Mouse (Mus musculus) midbrain, embryonic 11.5 days (tissue): ENCODE measurements at regions not wholly inside any gene's neighbourhood (a gene's known extent, or its start where the extent isn't known, plus 50 kb on each side); places are given as distances from the start of the nearest gene placed in this dataset.

ENCODE experiments used
- ATAC-seq: fragments of 200-750 bp; cut with Nextera tagmentation; 2 replicates; pipeline ENCODE4 v1.8.0; 2017; ENCODE audit warnings: moderate TSS enrichment, moderate library complexity; ENCODE audit not compliant: low FRiP score
- DNase-seq: peaks from one replicate; pipeline ENCODE4 v3.0.0; 2015; ENCODE audit warnings: low spot score; ENCODE audit errors: missing footprints
- H3K27ac ChIP-seq: fragments of 300-500 bp; sonication (generic); 2 replicates; pipeline ENCODE4 v1.5.1; 2014; ENCODE audit warnings: low read depth, low read length
- H3K27me3 ChIP-seq: fragments of 300-500 bp; sonication (generic); 2 replicates; pipeline ENCODE4 v1.6.1; 2014; ENCODE audit warnings: mild to moderate bottlenecking, low read length, moderate library complexity, mixed read lengths; ENCODE audit not compliant: control insufficient read depth, insufficient read depth
- H3K36me3 ChIP-seq: fragments of 300-500 bp; sonication (generic); 2 replicates; pipeline ENCODE4 v1.6.1; 2014; ENCODE audit warnings: mild to moderate bottlenecking, low read length, moderate library complexity, mixed read lengths; ENCODE audit not compliant: control insufficient read depth, insufficient read depth
- H3K4me1 ChIP-seq: fragments of 300-500 bp; sonication (generic); 2 replicates; pipeline ENCODE4 v1.6.1; 2014; ENCODE audit warnings: low read length; ENCODE audit not compliant: control insufficient read depth, insufficient read depth
- H3K4me2 ChIP-seq: fragments of 300-500 bp; sonication (generic); 2 replicates; pipeline ENCODE4 v1.6.1; 2014; ENCODE audit warnings: mild to moderate bottlenecking, moderate library complexity
- H3K4me3 ChIP-seq: fragments of 300-500 bp; sonication (generic); 2 replicates; pipeline ENCODE4 v1.5.1; 2014; ENCODE audit warnings: low read depth, low read length
- H3K9ac ChIP-seq: fragments of 300-500 bp; sonication (generic); 2 replicates; pipeline ENCODE4 v1.6.1; 2014; ENCODE audit warnings: low read length
- H3K9me3 ChIP-seq: fragments of 300-500 bp; sonication (generic); 2 replicates; pipeline ENCODE4 v1.6.1; 2016; ENCODE audit warnings: low read length; ENCODE audit not compliant: control insufficient read depth
- WGBS: fragments of 180-500 bp; shearing (Covaris S2); extraction: QIAGEN DNeasy Blood & Tissue Kit; methylation state at CpG from one replicate; pipeline ENCODE4 v1.1.7; 2014; 5-methylcytosine and 5-hydroxymethylcytosine counted together

DNA sequence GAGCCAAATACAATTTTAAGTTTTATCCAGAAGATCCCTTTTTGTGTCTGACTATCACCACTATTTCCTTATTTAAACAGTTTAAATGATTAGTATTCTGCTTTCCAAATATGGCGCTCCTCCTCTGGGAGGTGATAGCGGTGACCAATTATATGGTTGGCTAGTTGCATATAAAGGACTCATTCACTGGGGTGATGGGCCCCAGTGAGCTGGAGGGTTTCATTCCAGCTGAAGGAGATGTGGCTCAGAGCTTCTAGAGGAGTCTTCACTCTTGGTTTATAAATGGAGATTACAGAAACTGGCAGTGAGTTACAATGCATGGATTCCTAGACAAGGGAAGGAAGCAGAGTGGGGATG is 50.7 kb upstream of the Gm7361 start:
- H3K4me3 ChIP-seq, result no peak overlapping the region
- H3K27ac ChIP-seq, result no peak overlapping the region
- no peaks in the 10 kb centered on the region for H3K9me3 ChIP-seq
- DNase-seq, result no peak
- no peaks in the 10 kb centered on the region for H3K4me1 ChIP-seq
- H3K9ac ChIP-seq, result no peak overlapping the region
- peak; percentile 61; the same call in 1 of the 2 replicates for ATAC-seq
- H3K4me2 ChIP-seq, result no peak overlapping the region
- no peaks in the 10 kb centered on the region for H3K27me3 ChIP-seq
- 25% methylated on average over 2 of the region's 2 CpGs for WGBS
- H3K36me3 ChIP-seq, result no peaks in the 10 kb centered on the region

- Histone ChIP-seq H3K27ac (no peak overlapping the region), H3K4me1 (no peaks in the 10 kb centered on the region), H3K4me3 (no peak overlapping the region), H3K9ac (no peak overlapping the region), H3K36me3 (no peaks in the 10 kb centered on the region), H3K4me2 (no peak overlapping the region), H3K27me3 (no peaks in the 10 kb centered on the region), H3K9me3 (no peaks in the 10 kb centered on the region)
- DNase-seq, result no peak
- peak; percentile 45; the same call in 1 of the 2 replicates for ATAC-seq
- WGBS, result 71% methylated on average over 6 of the region's 6 CpGs
Observed at GRCm38 (mm10) chr5:26206066-26206765, 51.3 kb upstream of the Gm7361 start.

DNA sequence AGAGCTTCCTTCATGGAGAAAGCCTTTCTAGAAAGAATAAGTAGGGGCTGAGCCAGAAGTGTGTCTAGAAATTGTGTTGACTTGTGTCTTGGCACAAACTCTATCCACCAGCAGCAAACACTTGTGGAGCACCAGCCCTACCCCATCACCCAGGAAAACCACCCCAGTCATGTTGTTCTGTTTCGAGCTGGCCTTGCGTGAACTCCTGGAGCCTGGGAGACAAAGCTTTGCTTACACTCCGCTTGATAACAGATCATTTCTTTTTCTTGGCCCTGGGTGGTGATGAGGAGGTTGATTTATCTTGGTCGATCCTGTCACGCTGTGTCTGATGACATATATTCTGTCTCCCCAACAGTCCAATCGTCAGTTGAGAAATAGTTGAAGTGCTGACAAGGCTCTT is 55.0 kb upstream of the Gm7361 start:
- Histone ChIP-seq H3K27ac (no peak overlapping the region), H3K4me2 (no peak overlapping the region), H3K4me1 (no peaks in the 10 kb centered on the region), H3K27me3 (no peaks in the 10 kb centered on the region), H3K9me3 (no peaks in the 10 kb centered on the region), H3K36me3 (no peaks in the 10 kb centered on the region), H3K9ac (no peak overlapping the region), H3K4me3 (no peak overlapping the region)
- DNase-seq, result no peak
- 91% methylated on average over 6 of the region's 6 CpGs for WGBS
- ATAC-seq, result no peak

DNA sequence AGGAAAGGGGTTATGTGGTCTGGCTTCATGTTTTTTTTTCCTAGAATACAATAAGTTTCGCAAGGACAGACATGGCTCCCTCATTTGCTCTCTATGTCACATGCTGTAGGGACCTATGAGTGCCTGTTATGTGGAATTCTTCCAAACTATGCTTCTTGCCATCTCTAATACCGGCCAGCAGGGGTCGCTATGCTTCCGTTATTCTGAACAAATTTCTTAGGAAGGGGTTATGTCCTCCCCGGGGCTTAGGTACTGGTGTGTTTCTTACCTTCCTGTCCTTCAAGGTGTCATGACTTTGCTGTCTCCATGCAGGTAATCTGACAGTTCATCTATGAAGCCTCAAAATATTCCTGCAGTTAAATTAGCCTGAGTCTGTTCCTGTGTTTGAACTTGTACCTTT is 68.1 kb upstream of the Gm7361 start:
- 12% methylated on average over 5 of the region's 5 CpGs for WGBS
- no peak for ATAC-seq

GRCm38 (mm10) chr5:26187212-26187611 is 66.0 kb upstream of the Gm10220 start:
- no peaks in the 10 kb centered on the region for H3K36me3 ChIP-seq
- no peaks in the 10 kb centered on the region for H3K9me3 ChIP-seq
- no peak overlapping the region for H3K4me3 ChIP-seq
- H3K4me1 ChIP-seq, result peaks cover 16% of the 10 kb centered on the region
- no peak overlapping the region for H3K27ac ChIP-seq
- H3K27me3 ChIP-seq, result no peaks in the 10 kb centered on the region
- H3K4me2 ChIP-seq, result no peak overlapping the region
- 78% methylated on average over 8 of the region's 8 CpGs for WGBS
- ATAC-seq (no peak), DNase-seq (no peak)
- no peak overlapping the region for H3K9ac ChIP-seq

More for the DNA sequence above, 68.1 kb upstream of the Gm7361 start:
- H3K4me1 ChIP-seq, result peaks cover 16% of the 10 kb centered on the region
- no peak overlapping the region for H3K4me3 ChIP-seq
- H3K9ac ChIP-seq, result no peak overlapping the region
- no peaks in the 10 kb centered on the region for H3K27me3 ChIP-seq
- no peak overlapping the region for H3K27ac ChIP-seq
- H3K9me3 ChIP-seq, result no peaks in the 10 kb centered on the region
- no peak overlapping the region for H3K4me2 ChIP-seq
- no peaks in the 10 kb centered on the region for H3K36me3 ChIP-seq
- peak; percentile 90 for DNase-seq

DNA sequence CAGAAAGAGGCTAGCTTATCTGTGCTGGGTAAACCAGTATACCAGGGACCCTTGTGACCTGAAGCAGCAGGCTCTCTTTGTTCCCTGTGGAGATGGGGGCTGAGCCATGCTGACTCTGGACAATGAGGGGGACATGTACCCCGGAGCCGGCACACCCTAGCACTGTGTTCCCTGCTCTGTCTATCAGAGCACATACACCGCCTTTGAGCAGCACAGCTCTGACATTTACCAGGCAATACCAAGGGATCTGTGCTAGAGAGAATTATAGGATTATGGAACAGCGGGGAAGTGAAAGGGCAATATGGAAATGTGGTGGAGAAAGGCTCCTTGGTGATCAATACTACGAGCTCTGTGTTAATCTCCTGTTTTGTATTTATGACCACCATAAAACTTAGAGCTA is 64.2 kb upstream of the Gm10220 start:
- H3K27ac ChIP-seq, result no peak overlapping the region

DNA sequence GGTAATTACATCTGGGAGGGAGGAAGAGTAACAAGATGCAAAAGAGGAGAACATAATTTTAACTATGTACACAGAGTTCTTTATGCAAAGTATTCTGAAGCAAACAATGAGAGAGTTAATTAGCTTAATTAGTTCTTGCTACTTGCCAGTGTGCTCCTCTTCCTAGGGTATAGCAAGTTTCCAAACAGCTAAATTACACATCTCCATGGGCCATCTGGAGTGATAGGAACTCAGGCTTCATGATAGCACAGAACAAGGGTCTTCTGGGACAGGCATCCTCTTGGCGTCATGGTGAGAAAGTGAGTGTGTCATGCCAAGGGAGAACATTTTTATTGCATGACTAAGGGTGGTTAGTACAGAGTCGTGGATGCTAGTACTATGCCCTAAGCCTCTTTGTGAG is 54.8 kb upstream of the Gm10220 start:
- DNase-seq, result no peak
- Histone ChIP-seq H3K4me2 (no peak overlapping the region), H3K27ac (no peak overlapping the region), H3K4me3 (no peak overlapping the region), H3K4me1 (no peaks in the 10 kb centered on the region), H3K36me3 (no peaks in the 10 kb centered on the region), H3K27me3 (no peaks in the 10 kb centered on the region), H3K9me3 (no peaks in the 10 kb centered on the region), H3K9ac (no peak overlapping the region)
- no peak for ATAC-seq
- WGBS, result 84% methylated on average over 2 of the region's 2 CpGs

More for the DNA sequence above, 64.2 kb upstream of the Gm10220 start:
- no peak overlapping the region for H3K4me3 ChIP-seq
- H3K9ac ChIP-seq, result no peak overlapping the region
- H3K4me2 ChIP-seq, result no peak overlapping the region
- peaks cover 16% of the 10 kb centered on the region for H3K4me1 ChIP-seq
- WGBS, result 7% methylated on average over 5 of the region's 5 CpGs
- H3K36me3 ChIP-seq, result no peaks in the 10 kb centered on the region
- DNase-seq (peak; percentile 85), ATAC-seq (peak; percentile 84)
- H3K27me3 ChIP-seq, result no peaks in the 10 kb centered on the region
- no peaks in the 10 kb centered on the region for H3K9me3 ChIP-seq

DNA sequence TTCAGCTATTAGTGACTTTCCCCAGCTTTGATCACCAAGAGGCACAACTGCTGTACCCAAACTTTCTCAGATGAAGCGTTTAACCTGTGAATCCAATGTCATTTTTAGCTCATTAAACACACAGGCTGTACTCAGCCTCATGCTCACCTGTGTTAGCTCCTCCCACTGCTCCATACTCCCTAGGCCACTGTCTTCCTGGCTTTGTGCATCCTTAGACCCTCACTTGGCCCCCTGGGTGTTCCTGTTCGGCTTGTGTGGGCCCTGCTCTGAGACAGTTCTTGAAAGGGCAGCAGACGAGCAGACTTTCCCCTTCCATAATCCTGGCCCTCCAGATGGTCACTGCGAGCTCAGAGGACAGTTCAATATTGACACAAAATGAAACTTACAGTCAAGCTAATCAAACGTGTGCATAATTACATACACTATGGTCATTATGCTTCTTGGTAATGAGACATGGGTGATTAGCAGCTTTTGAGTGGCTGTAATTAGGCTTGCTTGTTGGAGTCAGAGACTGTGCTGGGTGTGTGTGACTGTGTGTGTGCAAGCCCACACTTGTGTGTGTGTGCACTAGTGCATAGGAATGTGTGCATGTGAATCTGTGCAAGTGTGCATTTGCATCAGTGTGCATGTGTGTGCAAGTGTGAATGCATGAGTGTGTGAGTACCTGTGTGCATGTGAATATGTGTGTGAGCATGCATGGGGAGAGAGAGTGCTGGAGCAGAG is 50.6 kb upstream of the Gm10220 start:
- ATAC-seq (no peak), DNase-seq (no peak)
- H3K4me1 ChIP-seq, result no peaks in the 10 kb centered on the region
- no peak overlapping the region for H3K4me3 ChIP-seq
- no peaks in the 10 kb centered on the region for H3K36me3 ChIP-seq
- H3K9ac ChIP-seq, result no peak overlapping the region
- WGBS, result 72% methylated on average over 5 of the region's 5 CpGs
- no peaks in the 10 kb centered on the region for H3K27me3 ChIP-seq
- H3K27ac ChIP-seq, result no peak overlapping the region
- no peak overlapping the region for H3K4me2 ChIP-seq
- no peaks in the 10 kb centered on the region for H3K9me3 ChIP-seq

GRCm38 (mm10) chr5:26170717-26171500 is 49.7 kb upstream of the Gm10220 start:
- ATAC-seq (no peak), DNase-seq (no peak)
- whole genome bisulfite sequencing, result 86% methylated on average over 4 of the region's 4 CpGs
- no peak overlapping the region for H3K4me2 ChIP-seq
- H3K27me3 ChIP-seq, result no peaks in the 10 kb centered on the region
- H3K27ac ChIP-seq, result no peak overlapping the region
- no peak overlapping the region for H3K9ac ChIP-seq
- H3K4me1 ChIP-seq, result no peaks in the 10 kb centered on the region
- no peaks in the 10 kb centered on the region for H3K36me3 ChIP-seq
- H3K9me3 ChIP-seq, result no peaks in the 10 kb centered on the region
- no peak overlapping the region for H3K4me3 ChIP-seq
